11 mouse cellular contexts compared by ENCODE assay signal in genomic region chr11:72457995-72458496, GRCm38 (mm10). TPM values are rescaled to one million over a fixed set of nuclear protein-coding genes. Genes with fewer than 3 reads are reported as not detected.
A peak's percentile ranks its signal among the peaks of the same experiment; 100 is the strongest.
DNase-seq lines count a peak whose midpoint lies in the region; ATAC-seq lines count a peak whose summit lies in the region.
"Had no signal": no experiment of that assay in that cellular context is flagged by ENCODE, and none has a peak within 500 bp of the region (broad histone marks: within the 10 kb centered on the region; RNA-seq: fewer than 3 reads in every experiment).

No protein-coding gene starts in this region.

- no peak overlapping the region for H3K9ac ChIP-seq in heart, embryonic 15.5 days

- peaks cover 19% of the 10 kb centered on the region for H3K4me1 ChIP-seq in heart, embryonic 15.5 days (replicated peaks)

- 40% methylated on average over 12 of the region's 12 CpGs for WGBS in heart, embryonic 15.5 days

- no peaks in the 10 kb centered on the region for H3K9me3 ChIP-seq in heart, embryonic 15.5 days (replicated peaks)

- no peaks in the 10 kb centered on the region for H3K27me3 ChIP-seq in heart, embryonic 15.5 days
- H3K27me3 ChIP-seq: CH12.LX had no signal

- H3K4me2 ChIP-seq in heart, embryonic 15.5 days: no peak overlapping the region

- peak; percentile 55 for DNase-seq in gastrocnemius, postnatal 25 days
- DNase-seq in gastrocnemius, postnatal 36 days: no peak
- DNase-seq in kidney, postnatal 4 days: peak; percentile 56 to 70
- DNase-seq in frontal cortex, postnatal 25 days (ENCODE audit: low spot score in 2 of 2): no peak
- no peak for DNase-seq in spleen, adult 12 weeks (ENCODE audit: low spot score)
- no peak for DNase-seq in left cerebral cortex, postnatal 36 days (ENCODE audit: low spot score in 2 of 2)
- DNase-seq: cerebellum, adult 8-10 months; midbrain, embryonic 14.5 days had no signal

- H3K27ac ChIP-seq in heart, embryonic 15.5 days: peak overlapping the region; percentile 70

- H3K36me3 ChIP-seq in heart, embryonic 15.5 days: no peaks in the 10 kb centered on the region

- intact Hi-C loops in gastrocnemius, postnatal 36 days (cut with DNase I): no loop called here
- intact Hi-C loops in left cerebral cortex, postnatal 36 days (cut with DNase I): loop anchor here (5.0 kb wide), 1 partner anchor 74 kb away; no protein-coding TSS in a partner anchor

- H3K4me3 ChIP-seq in heart, embryonic 15.5 days: no peak overlapping the region

- ATAC-seq in heart, embryonic 15.5 days (replicated peaks; ENCODE audit: insufficient number of reproducible peaks, insufficient read depth, low FRiP score, low read depth): peak; percentile 78
- 0 out of 2 replicates have a peak, but pooled peaks have one; percentile 11 for ATAC-seq in monocyte, adult 5-6 weeks (replicated peaks; ENCODE audit: insufficient number of reproducible peaks, low FRiP score, low TSS enrichment, poor library complexity, severe bottlenecking)

RNA-seq across cellular contexts. Expression of gene Mybbp1a, which starts 16.9 kb away (rescaled TPM):
- total RNA-seq in gastrocnemius, postnatal 25 days (2021): 10 to 100 TPM; 52.1 to 56.5 TPM
- 10 to 100 TPM; 48.6 to 58.9 TPM for total RNA-seq in gastrocnemius, postnatal 36 days (2021)
- polyA plus RNA-seq in heart, embryonic 15.5 days (2015; fragmentation: Nextera tagmentation; extraction: Ambion mirVana): 57.8 and 83.8 TPM in 2 replicates
- total RNA-seq in monocyte, adult 5-6 weeks (2017): 37.5 to 39.9 TPM (median 37.7 TPM) in 3 replicates
- 10 to 100 TPM; 42.8 to 50.2 TPM for total RNA-seq in left cerebral cortex, postnatal 36 days (2021)

RNA-seq across cellular contexts. Expression of gene Ggt6, which starts 22.7 kb away (rescaled TPM):
- under 1 TPM; 0.38 TPM for total RNA-seq in gastrocnemius, postnatal 25 days (2021)
- total RNA-seq in gastrocnemius, postnatal 36 days (2021): 1 to 10 TPM in 1 of 2 experiments, under 1 TPM in 1; 0.28 to 1.0 TPM
- polyA plus RNA-seq in heart, embryonic 15.5 days (2015; fragmentation: Nextera tagmentation; extraction: Ambion mirVana): 0.15 TPM in 1 of 2 replicates, not detected in the other
- not detected in 3 replicates for total RNA-seq in monocyte, adult 5-6 weeks (2017)
- total RNA-seq in left cerebral cortex, postnatal 36 days (2021): under 1 TPM in 1 of 2 experiments, not detected in 1; 0.29 TPM
- polyA plus RNA-seq: midbrain, embryonic 14.5 days had no signal

RNA-seq across cellular contexts. Expression of gene Spns2, which starts 31.7 kb away (rescaled TPM):
- total RNA-seq in gastrocnemius, postnatal 25 days (2021): 10 to 100 TPM; 12.4 to 16.9 TPM
- 10 to 100 TPM; 21.3 to 25.1 TPM for total RNA-seq in gastrocnemius, postnatal 36 days (2021)
- 2.8 and 3.2 TPM in 2 replicates for polyA plus RNA-seq in heart, embryonic 15.5 days (2015; fragmentation: Nextera tagmentation; extraction: Ambion mirVana)
- 1.4 to 3.2 TPM (median 1.4 TPM) in 3 replicates for total RNA-seq in monocyte, adult 5-6 weeks (2017)
- 10 to 100 TPM; 53.6 to 69.9 TPM for total RNA-seq in left cerebral cortex, postnatal 36 days (2021)

RNA-seq across cellular contexts. Expression of gene Smtnl2, which starts 46.5 kb away (rescaled TPM):
- 100 to 1,000 TPM; 219 to 223 TPM for total RNA-seq in gastrocnemius, postnatal 25 days (2021)
- total RNA-seq in gastrocnemius, postnatal 36 days (2021): 100 to 1,000 TPM; 206 to 299 TPM
- 114 and 133 TPM in 2 replicates for polyA plus RNA-seq in heart, embryonic 15.5 days (2015; fragmentation: Nextera tagmentation; extraction: Ambion mirVana)
- not detected in 3 replicates for total RNA-seq in monocyte, adult 5-6 weeks (2017)
- 1 to 10 TPM in 1 of 2 experiments, under 1 TPM in 1; 0.68 to 1.5 TPM for total RNA-seq in left cerebral cortex, postnatal 36 days (2021)

Comparison
In these comparisons a context has a peak if more than half of its experiments do, and no peak if none do; other contexts are left out.
1. DNase-seq: peak in gastrocnemius, postnatal 25 days (single experiment) and kidney, postnatal 4 days (2 of 2); none in gastrocnemius, postnatal 36 days (0 of 2), frontal cortex, postnatal 25 days (0 of 2), spleen, adult 12 weeks (single experiment) and left cerebral cortex, postnatal 36 days (0 of 2).